Mouse (Mus musculus) left cerebral cortex, adult 9 months (tissue): ENCODE measurements around the gene Hs6st3.
"Not testable (repeated sequence)": the region's sequence is repeated elsewhere in the genome, so short reads cannot be mapped to it uniquely, and the experiment has no call there.

Experiments used
- DNase-seq, 2 experiments: peaks; one replicate each; pipeline ENCODE4 v3.0.0; 2022; ENCODE audit warnings: low spot score in 2 of 2

Hs6st3 gene

GRCm38 (mm10) chr14:119248001-119248607 lies 110.0 kb downstream of the Hs6st3 start:
- DNase-seq: peak in 1 of 2 experiments; percentile 66

GRCm38 (mm10) chr14:119250353-119250752 lies 112.2 kb downstream of the Hs6st3 start:
- DNase-seq: no peak

DNA sequence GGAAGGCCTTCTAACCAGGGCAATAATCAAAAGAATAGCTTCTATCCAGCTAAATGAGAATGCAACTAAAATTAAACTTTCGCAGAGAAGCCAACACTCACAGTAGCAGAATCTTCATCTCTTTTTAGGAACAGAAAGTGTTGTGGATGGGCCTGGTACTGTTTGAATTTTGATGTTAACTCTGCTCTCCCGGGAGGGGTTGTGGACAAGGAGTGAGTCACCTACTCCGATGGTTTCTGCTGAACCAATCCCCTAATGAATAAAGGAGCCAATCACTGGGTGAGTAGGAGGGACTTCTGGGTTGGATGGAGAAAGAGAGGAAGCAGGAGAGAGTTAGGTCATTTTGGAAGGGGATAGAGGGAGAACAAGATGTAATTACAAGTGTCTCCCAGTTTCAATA lies 117.3 kb downstream of the Hs6st3 start:
- no peak for DNase-seq

- no peak for DNase-seq
Measured at GRCm38 (mm10) chr14:119257072-119257471, 118.9 kb downstream of the Hs6st3 start.

GRCm38 (mm10) chr14:119260176-119260962 lies 122.2 kb downstream of the Hs6st3 start:
- DNase-seq: no peak

DNA sequence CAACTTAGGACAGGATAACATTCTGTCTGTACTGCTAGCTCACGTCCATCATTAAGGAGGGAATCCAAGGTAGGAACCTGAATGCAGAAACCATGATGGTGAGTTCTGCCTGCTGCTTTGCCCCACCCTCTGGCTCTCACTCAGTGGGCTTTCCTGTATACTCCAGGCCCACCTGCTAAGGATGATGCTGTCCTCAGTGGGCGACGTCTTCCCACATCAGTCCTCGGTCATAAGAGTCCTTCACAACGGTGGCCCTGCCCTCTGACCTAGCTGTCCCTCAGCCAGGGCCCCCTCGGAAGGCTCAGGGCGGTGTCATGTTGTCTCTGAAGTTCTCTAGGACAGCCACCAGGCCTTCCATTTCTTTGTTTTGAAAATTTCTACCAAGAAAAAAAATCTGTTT lies 128.2 kb downstream of the Hs6st3 start:
- no peak for DNase-seq

DNA sequence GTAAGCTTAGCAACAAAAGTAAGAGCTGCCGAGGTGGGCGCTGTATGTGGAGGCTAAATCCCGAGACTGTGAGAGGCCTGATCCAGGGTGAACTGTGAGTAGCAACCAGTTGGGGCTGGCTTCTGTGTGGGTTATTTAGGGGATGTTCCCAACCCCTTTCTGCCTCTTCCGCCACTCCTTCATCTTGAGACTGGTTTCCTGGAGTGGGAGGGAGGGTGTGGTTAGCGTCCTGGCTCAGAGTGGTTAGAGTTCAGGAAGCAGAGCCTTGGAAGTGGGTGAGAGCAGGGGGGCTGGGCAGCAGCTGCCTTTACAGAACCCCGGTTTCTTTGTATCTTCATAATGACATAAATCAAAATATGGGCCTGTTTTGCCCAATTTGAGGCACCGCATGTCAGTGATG lies 134.9 kb downstream of the Hs6st3 start:
- no peak for DNase-seq

GRCm38 (mm10) chr14:119278156-119278555 lies 140.0 kb downstream of the Hs6st3 start:
- DNase-seq: not testable (repeated sequence)

DNA sequence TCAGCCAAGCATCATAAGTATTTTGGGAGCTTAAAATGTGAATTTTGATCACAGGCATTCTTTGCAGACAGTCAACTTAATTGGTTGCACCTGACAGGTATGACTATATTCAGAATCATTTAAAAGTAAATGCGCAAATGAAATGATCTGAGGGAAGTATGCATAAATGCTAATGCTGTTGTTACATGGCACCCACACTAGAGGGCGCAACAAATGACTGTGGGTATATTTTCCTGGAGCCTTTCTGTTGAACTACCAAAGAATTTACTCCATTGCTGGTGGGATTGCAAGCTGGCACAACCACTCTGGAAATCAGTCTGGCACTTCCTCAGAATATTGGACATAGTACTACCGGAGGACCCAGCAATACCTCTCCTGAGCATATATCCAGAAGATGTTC lies 145.8 kb downstream of the Hs6st3 start:
- DNase-seq: no peak

- DNase-seq: no peak
Measured at GRCm38 (mm10) chr14:119289668-119290067, 151.5 kb downstream of the Hs6st3 start.

- DNase-seq: no peak
Measured at GRCm38 (mm10) chr14:119294071-119294470, 155.9 kb downstream of the Hs6st3 start.

DNA sequence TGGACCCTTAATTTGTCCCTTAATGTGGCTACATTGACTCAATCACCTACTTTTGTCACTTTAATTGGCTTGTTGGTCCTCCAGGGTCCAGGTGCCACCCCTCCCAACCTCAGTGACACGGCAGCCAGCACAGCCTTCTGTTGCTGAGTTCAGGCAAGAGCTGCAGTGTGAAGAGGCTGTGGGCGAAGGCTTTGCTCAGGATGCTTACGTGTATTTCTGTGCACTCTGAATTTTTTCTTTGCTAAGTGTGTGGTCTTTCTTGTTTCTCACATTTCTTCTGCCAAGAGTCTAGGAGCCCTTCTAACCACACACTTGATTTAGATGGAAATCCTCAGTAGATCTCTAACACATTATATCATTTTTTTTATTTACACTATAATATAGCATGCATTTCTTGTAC lies 168.3 kb downstream of the Hs6st3 start:
- DNase-seq: peak; percentile 2 to 7

DNA sequence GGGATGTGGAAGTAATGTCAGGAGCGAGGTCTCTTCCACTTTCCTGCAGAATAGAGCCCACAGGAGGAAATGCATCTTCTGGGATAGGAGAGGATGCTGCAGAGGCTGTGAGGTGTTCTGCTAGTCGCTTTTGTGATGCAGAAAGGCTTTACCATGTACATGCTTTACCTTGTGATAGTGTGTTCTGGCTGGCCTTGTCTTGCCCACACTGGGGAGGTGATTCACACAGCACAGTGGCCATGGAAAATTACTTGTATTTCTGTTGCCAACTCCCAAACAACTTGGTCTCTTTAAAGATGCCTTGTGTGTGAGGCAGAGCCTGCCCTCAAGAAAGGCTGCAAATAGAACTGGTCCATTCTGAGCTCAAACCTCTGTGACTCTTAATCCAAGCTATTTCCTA lies 180.2 kb downstream of the Hs6st3 start:
- no peak for DNase-seq

GRCm38 (mm10) chr14:119347236-119347635 lies 209.1 kb downstream of the Hs6st3 start:
- DNase-seq: peak; percentile 17 to 23

- DNase-seq: no peak
Measured at GRCm38 (mm10) chr14:119361414-119361813, 223.3 kb downstream of the Hs6st3 start.

DNA sequence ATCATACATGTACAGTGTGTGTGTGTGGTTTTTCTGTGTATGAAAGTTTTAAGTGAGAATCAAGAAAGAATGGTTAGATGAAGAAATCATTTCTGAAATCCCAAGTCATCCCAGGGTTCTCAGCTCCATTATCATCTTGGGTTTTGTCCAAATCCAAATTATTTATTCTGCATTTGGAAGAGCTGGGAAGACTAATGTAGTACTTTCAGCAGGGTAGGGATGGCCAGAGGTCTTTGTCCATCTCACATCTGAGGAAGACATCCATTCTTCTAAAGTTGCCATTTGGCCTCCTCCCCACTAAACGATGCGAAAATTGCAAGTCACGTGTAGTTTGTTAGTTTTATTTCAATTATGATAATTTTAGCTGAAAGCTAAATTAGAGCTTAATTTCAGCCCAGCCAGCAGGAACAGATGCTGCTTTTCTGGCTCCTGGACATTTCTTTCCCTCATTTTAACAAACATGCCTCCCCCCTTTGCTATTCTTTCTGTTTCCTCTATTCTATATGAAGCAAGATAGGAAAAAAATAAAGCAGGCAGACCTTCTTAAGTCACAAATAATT lies 229.8 kb downstream of the Hs6st3 start:
- DNase-seq: no peak

DNA sequence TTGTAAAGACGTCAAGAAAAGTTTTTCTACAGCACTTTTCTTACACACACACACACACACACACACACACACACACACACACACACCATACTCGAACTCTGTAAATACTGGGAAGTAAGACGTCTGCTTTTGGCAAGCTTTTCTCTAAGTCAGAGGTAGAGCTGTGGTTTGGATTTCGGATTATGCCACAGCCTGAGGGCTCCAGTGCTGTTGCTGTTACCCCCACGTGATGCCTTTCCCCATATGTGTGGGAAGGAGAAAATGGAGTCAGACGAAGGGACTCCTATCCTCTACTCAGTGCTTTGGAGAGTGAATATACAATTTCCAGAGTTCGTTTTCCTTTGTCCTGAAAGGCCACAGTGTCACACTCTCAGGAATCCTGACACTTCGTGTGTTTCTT lies 231.1 kb downstream of the Hs6st3 start:
- DNase-seq: no peak

GRCm38 (mm10) chr14:119370013-119370412 lies 231.9 kb downstream of the Hs6st3 start:
- DNase-seq: no peak

- DNase-seq: no peak
Measured at GRCm38 (mm10) chr14:119379303-119379702, 241.2 kb downstream of the Hs6st3 start.

- peak in 1 of 2 experiments; percentile 3 for DNase-seq
Measured at GRCm38 (mm10) chr14:119401618-119402017, 263.5 kb downstream of the Hs6st3 start.

DNA sequence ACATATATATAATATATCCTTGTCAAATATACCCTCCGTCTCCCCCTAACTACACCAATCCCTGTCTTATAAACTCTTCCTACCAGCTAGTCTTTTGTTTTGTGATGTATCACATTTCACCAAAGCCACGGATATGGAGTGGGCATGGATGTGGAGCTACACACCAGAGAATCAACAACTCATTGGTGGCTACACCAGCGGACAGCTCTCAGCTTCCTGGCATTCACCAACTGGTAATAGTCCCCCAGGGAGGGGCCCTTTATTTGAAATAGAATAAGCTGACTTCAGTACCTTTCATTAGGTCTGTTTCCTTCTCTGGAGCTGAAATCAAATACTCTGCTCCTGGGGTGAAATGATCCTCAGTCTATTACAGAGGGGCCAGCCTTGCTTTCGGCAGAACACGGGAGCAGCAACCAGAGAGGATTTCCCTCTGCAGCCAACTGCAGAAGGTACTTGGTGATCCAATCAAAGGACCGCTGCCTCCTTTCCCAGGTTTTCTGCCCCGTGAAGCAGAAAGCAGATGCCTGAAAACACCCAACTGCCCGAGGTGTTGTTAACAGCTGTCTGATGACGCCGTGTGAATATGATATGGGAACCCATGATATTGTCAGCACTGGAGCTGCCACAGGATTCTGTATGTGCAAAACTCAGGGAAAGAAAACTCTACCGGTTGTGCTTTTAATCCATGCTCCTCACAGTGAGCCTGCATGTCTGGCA lies 271.4 kb downstream of the Hs6st3 start:
- no peak for DNase-seq

DNA sequence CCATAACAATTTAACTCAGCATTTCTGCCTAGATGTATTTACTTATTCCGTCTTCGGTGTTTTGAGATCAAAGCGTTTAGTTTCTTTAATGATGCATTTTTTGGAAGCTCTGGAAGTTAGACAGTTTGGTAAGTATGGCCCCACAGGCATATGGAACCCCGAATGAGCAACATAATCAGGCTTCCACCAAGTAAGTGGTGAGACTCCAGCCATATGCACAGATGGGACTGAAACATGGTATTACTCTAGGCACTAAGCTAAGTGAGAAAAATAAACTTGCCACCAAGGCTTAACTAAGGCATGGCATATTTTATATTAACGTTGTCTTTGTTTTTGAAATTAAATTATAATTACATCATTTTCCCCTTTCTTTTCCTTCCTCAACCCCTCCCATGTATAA lies 284.8 kb downstream of the Hs6st3 start:
- DNase-seq: no peak
